Mouse (Mus musculus) erythroblast, embryonic 14.5 days (primary cell): ENCODE results near the gene Gabarapl2. TPM values are rescaled to one million over a fixed set of nuclear protein-coding genes. Genes with fewer than 3 reads are reported as not detected.

Experiments used
- H3K27me3 ChIP-seq: 2 replicates; pipeline ENCODE4 v1.6.1; 2012; ENCODE audit warnings: inconsistent platforms; ENCODE audit not compliant: control insufficient read depth
- H3K36me3 ChIP-seq: 2 replicates; pipeline ENCODE4 v1.6.1; 2012; ENCODE audit warnings: mild to moderate bottlenecking, inconsistent platforms; ENCODE audit not compliant: control insufficient read depth
- H3K4me1 ChIP-seq: 2 replicates; pipeline ENCODE4 v1.6.1; 2012; ENCODE audit warnings: inconsistent platforms; ENCODE audit not compliant: control insufficient read depth
- H3K4me3 ChIP-seq: replicated peaks from 2 replicates; pipeline ENCODE3; 2012; ENCODE audit warnings: moderate library complexity, mild to moderate bottlenecking, inconsistent platforms
- H3K9me3 ChIP-seq: 2 replicates; pipeline ENCODE4 v1.6.1; 2012; ENCODE audit warnings: low read length, inconsistent platforms, mixed read lengths; ENCODE audit not compliant: control insufficient read depth
- GATA1 ChIP-seq: IDR thresholded peaks from 2 replicates; pipeline ENCODE4 v1.6.1; 2012; ENCODE audit warnings: low read length, inconsistent platforms, mixed read lengths
- TAL1 ChIP-seq: IDR thresholded peaks from 3 replicates; pipeline ENCODE4 v1.6.1; 2012; ENCODE audit warnings: low read length, inconsistent platforms, mixed read lengths
- polyA plus RNA-seq: library from polyadenylated mRNA; stranded (reverse); fragments of >175 nt; gene quantifications from 2 replicates; pipeline ENCODE4 v1.2.3, GENCODE M21; 2012

The Gabarapl2 gene
- polyA plus RNA-seq, 1 experiment: 2.0 TPM

GRCm38 (mm10) chr8:111947144-111947543, 6.6 kb downstream of the Gabarapl2 start:
- Histone ChIP-seq H3K4me1 (peaks cover 14% of the 10 kb centered on the region), H3K36me3 (peaks cover 94% of the 10 kb centered on the region)
- TF ChIP-seq GATA1 (no peak), TAL1 (no peak)

GRCm38 (mm10) chr8:111947954-111948353, 7.5 kb downstream of the Gabarapl2 start:
- Histone ChIP-seq H3K4me3 (no peak overlapping the region), H3K36me3 (peaks cover 89% of the 10 kb centered on the region), H3K9me3 (no peaks in the 10 kb centered on the region), H3K27me3 (no peaks in the 10 kb centered on the region), H3K4me1 (peaks cover 9% of the 10 kb centered on the region)
- TF ChIP-seq GATA1: no peak

More at GRCm38 (mm10) chr8:111947144-111947543, 6.6 kb downstream of the Gabarapl2 start:
- H3K4me3 ChIP-seq: no peak overlapping the region
- no peaks in the 10 kb centered on the region for H3K9me3 ChIP-seq
- no peaks in the 10 kb centered on the region for H3K27me3 ChIP-seq

- peaks cover 89% of the 10 kb centered on the region for H3K36me3 ChIP-seq
- H3K4me3 ChIP-seq: no peak overlapping the region
- H3K4me1 ChIP-seq: no peaks in the 10 kb centered on the region; the same call in 1 of the 2 replicates
- no peaks in the 10 kb centered on the region for H3K9me3 ChIP-seq
- TF ChIP-seq TAL1 (no peak), GATA1 (no peak)
- H3K27me3 ChIP-seq: no peaks in the 10 kb centered on the region
Measured at GRCm38 (mm10) chr8:111950846-111951245, 10.3 kb downstream of the Gabarapl2 start.

- TF ChIP-seq GATA1: no peak
- TF ChIP-seq TAL1: no peak
- Histone ChIP-seq H3K36me3 (peaks cover 89% of the 10 kb centered on the region), H3K4me1 (no peaks in the 10 kb centered on the region; the same call in 1 of the 2 replicates), H3K27me3 (no peaks in the 10 kb centered on the region), H3K4me3 (no peak overlapping the region), H3K9me3 (no peaks in the 10 kb centered on the region)
Measured at GRCm38 (mm10) chr8:111951317-111951716, 10.8 kb downstream of the Gabarapl2 start.

- no peak overlapping the region for H3K4me3 ChIP-seq
- H3K9me3 ChIP-seq: no peaks in the 10 kb centered on the region
- TF ChIP-seq TAL1: no peak
- peaks cover 89% of the 10 kb centered on the region for H3K36me3 ChIP-seq
- no peaks in the 10 kb centered on the region; the same call in 1 of the 2 replicates for H3K4me1 ChIP-seq
- no peaks in the 10 kb centered on the region for H3K27me3 ChIP-seq
Measured at GRCm38 (mm10) chr8:111951936-111952335, 11.4 kb downstream of the Gabarapl2 start.

GRCm38 (mm10) chr8:111954844-111955594, 14.5 kb downstream of the Gabarapl2 start:
- TF ChIP-seq GATA1 (no peak), TAL1 (no peak)
- Histone ChIP-seq H3K4me1 (no peaks in the 10 kb centered on the region), H3K27me3 (no peaks in the 10 kb centered on the region), H3K36me3 (peaks cover 82% of the 10 kb centered on the region), H3K4me3 (no peak overlapping the region), H3K9me3 (no peaks in the 10 kb centered on the region)

GRCm38 (mm10) chr8:111955879-111956278, 15.4 kb downstream of the Gabarapl2 start:
- TF ChIP-seq TAL1: no peak
- TF ChIP-seq GATA1: no peak
- peaks cover 83% of the 10 kb centered on the region for H3K36me3 ChIP-seq
- H3K4me1 ChIP-seq: no peaks in the 10 kb centered on the region
- no peaks in the 10 kb centered on the region for H3K27me3 ChIP-seq
- H3K4me3 ChIP-seq: no peak overlapping the region
- no peaks in the 10 kb centered on the region for H3K9me3 ChIP-seq

- TF ChIP-seq GATA1 (no peak), TAL1 (no peak)
- no peaks in the 10 kb centered on the region for H3K9me3 ChIP-seq
- H3K4me1 ChIP-seq: no peaks in the 10 kb centered on the region
- H3K4me3 ChIP-seq: no peak overlapping the region
- no peaks in the 10 kb centered on the region for H3K27me3 ChIP-seq
- H3K36me3 ChIP-seq: peaks cover 71% of the 10 kb centered on the region
Measured at GRCm38 (mm10) chr8:111957231-111957630, 16.7 kb downstream of the Gabarapl2 start.

GRCm38 (mm10) chr8:111960591-111961321, 20.3 kb downstream of the Gabarapl2 start:
- Histone ChIP-seq H3K27me3 (no peaks in the 10 kb centered on the region), H3K4me1 (no peaks in the 10 kb centered on the region), H3K4me3 (no peak overlapping the region), H3K9me3 (no peaks in the 10 kb centered on the region), H3K36me3 (peaks cover 41% of the 10 kb centered on the region)
- TF ChIP-seq GATA1: no peak
- TF ChIP-seq TAL1: no peak

- TF ChIP-seq TAL1: no peak
- TF ChIP-seq GATA1: no peak
- no peaks in the 10 kb centered on the region for H3K27me3 ChIP-seq
- no peaks in the 10 kb centered on the region for H3K4me1 ChIP-seq
- H3K9me3 ChIP-seq: no peaks in the 10 kb centered on the region
- H3K36me3 ChIP-seq: peaks cover 35% of the 10 kb centered on the region
- no peak overlapping the region for H3K4me3 ChIP-seq
Measured at GRCm38 (mm10) chr8:111961330-111961729, 20.8 kb downstream of the Gabarapl2 start.
